Mouse (Mus musculus): ENCODE results near the gene Serinc1.
A peak's percentile ranks its signal among the peaks of the same experiment; 100 is the strongest.

DNA sequence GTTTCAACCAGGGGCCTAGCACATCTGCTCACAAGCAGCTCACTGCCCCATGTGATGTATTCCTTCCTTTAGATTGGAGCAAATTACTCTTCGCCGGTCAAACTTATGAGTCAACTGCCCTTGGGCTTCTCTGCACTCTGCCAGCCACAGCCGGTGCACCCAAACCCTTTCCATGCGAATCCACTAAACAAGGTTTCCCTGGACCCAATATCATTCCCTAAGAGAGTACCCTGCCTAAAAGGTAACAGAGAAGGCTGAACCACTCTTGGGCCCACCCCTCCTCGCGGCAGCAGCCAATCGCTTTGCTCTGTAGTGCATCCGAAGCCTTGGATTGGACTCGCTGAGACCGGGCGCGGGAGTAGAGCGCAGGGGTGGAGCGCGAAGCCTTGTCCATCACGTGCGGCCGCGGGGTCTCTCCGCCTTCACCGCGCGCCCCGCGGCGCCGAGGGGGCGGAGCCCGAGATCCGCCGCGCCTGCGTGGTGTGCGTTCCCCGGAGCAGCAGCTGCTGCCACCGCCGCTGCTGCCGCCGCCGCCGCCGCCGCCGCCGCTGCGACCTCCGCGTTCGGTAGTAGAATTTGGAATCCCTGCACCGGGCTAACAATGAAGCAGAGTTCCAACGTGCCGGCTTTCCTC is 46.3 kb downstream of the Serinc1 start, which contains the start of gene Hsf2:
- TF ChIP-seq CTCF (IDR thresholded peaks at IDR 0.05; ENCODE audit: extremely low read depth, insufficient read depth, low read length), result no peak
- TF ChIP-seq POLR2A (IDR thresholded peaks at IDR 0.05; ENCODE audit: extremely low read depth, insufficient read depth, low read length), result peak; percentile 64
